Mouse (Mus musculus) gastrocnemius, postnatal 4 days (tissue): ENCODE measurements around the gene Vat1. TPM values are rescaled to one million over a fixed set of nuclear protein-coding genes. Genes with fewer than 3 reads are reported as not detected.
"Not testable (repeated sequence)": the region's sequence is repeated elsewhere in the genome, so short reads cannot be mapped to it uniquely, and the experiment has no call there.

ENCODE experiments used
- DNase-seq, 2 experiments: peaks; one replicate each; pipeline ENCODE4 v3.0.0; 2021 to 2022; ENCODE audit warnings: low spot score in 2 of 2, mixed read lengths in 2 of 2
- long read RNA-seq, 2 experiments: library from polyadenylated mRNA; stranded (forward); transcript quantifications; one replicate each; pipeline ENCODE4 v2.0.0; 2021
- total RNA-seq, 2 experiments: library from RNA; stranded (reverse); gene quantifications; 2 replicates each; pipeline ENCODE4 v1.2.3; 2021

The Vat1 gene
- 10 to 100 TPM; 72.6 to 79.3 TPM for total RNA-seq
- long read RNA-seq, experiment 1, transcript Vat1-201 (6 exons, 2,766 nt) = major isoform, 5 of 8 reads
- long read RNA-seq, experiment 1, partial matches to known transcripts = 0 of 8 reads
- long read RNA-seq, experiment 1, other reads (novel, unspliced or antisense) = 3 of 8 reads
- long read RNA-seq, experiment 2, transcript Vat1-201 (6 exons, 2,766 nt) = major isoform, 6 of 9 reads
- long read RNA-seq, experiment 2, partial matches to known transcripts = 0 of 9 reads
- long read RNA-seq, experiment 2, other reads (novel, unspliced or antisense) = 3 of 9 reads

GRCm38 (mm10) chr11:101465869-101466551 is at the start of gene Vat1:
TSS of gene Vat1 (minus strand) at chr11:101466230.
- peak; percentile 49 to 78 for DNase-seq

GRCm38 (mm10) chr11:101507090-101507489 is 41.1 kb upstream of the Vat1 start:
- DNase-seq = no peak

- no peak for DNase-seq
Observed at GRCm38 (mm10) chr11:101506269-101506780, 40.3 kb upstream of the Vat1 start.

GRCm38 (mm10) chr11:101486126-101486525 is 20.1 kb upstream of the Vat1 start:
- no peak for DNase-seq

- no peak for DNase-seq
Observed at GRCm38 (mm10) chr11:101485509-101486028, 19.5 kb upstream of the Vat1 start.

- no peak for DNase-seq
Observed at GRCm38 (mm10) chr11:101484814-101485213, 18.8 kb upstream of the Vat1 start.

GRCm38 (mm10) chr11:101484245-101484644 is 18.2 kb upstream of the Vat1 start:
- DNase-seq = no peak

- no peak for DNase-seq
Observed at GRCm38 (mm10) chr11:101483804-101484203, 17.8 kb upstream of the Vat1 start.

- DNase-seq = no peak
Observed at GRCm38 (mm10) chr11:101480912-101481311, 14.9 kb upstream of the Vat1 start.

GRCm38 (mm10) chr11:101479171-101479635 is 13.2 kb upstream of the Vat1 start:
- DNase-seq = no peak

GRCm38 (mm10) chr11:101477552-101478211 is 11.7 kb upstream of the Vat1 start:
- no peak for DNase-seq

GRCm38 (mm10) chr11:101477194-101477551 is 11.1 kb upstream of the Vat1 start:
- no peak for DNase-seq

- DNase-seq = not testable (repeated sequence)
Observed at GRCm38 (mm10) chr11:101476361-101476760, 10.3 kb upstream of the Vat1 start.

GRCm38 (mm10) chr11:101474298-101474697 is 8.3 kb upstream of the Vat1 start:
- no peak for DNase-seq

GRCm38 (mm10) chr11:101473686-101474085 is 7.7 kb upstream of the Vat1 start:
- not testable (repeated sequence) for DNase-seq

GRCm38 (mm10) chr11:101472336-101472735 is 6.3 kb upstream of the Vat1 start:
- no peak for DNase-seq

GRCm38 (mm10) chr11:101471926-101472325 is 5.9 kb upstream of the Vat1 start:
- no peak for DNase-seq

- DNase-seq = no peak
Observed at GRCm38 (mm10) chr11:101470206-101470605, 4.2 kb upstream of the Vat1 start.

- no peak for DNase-seq
Observed at GRCm38 (mm10) chr11:101469155-101469554, 3.1 kb upstream of the Vat1 start.

GRCm38 (mm10) chr11:101468731-101469130 is 2.7 kb upstream of the Vat1 start:
- no peak for DNase-seq

GRCm38 (mm10) chr11:101468263-101468688 is 2.2 kb upstream of the Vat1 start:
- no peak for DNase-seq
